Mouse (Mus musculus): ENCODE measurements around the gene Trpd52l3.
A peak's percentile ranks its signal among the peaks of the same experiment; 100 is the strongest.

Gene Trpd52l3

GRCm38 (mm10) chr19:30029894-30030635, 26.5 kb downstream of the Trpd52l3 start, which contains the start of gene Uhrf2:
Gene Uhrf2, plus strand, starts transcription at chr19:30030513.
- peak; percentile 94 for DNase-seq (ENCODE audit: low spot score)

- DNase-seq (ENCODE audit: low spot score): no peak
These were observed 27.3 kb downstream of the Trpd52l3 start for GRCm38 (mm10) chr19:30030636-30031467.

- no peak for DNase-seq (ENCODE audit: low spot score)
These were observed 27.9 kb downstream of the Trpd52l3 start for GRCm38 (mm10) chr19:30031468-30031931.

- no peak for DNase-seq (ENCODE audit: low spot score)
These were observed 28.6 kb downstream of the Trpd52l3 start for GRCm38 (mm10) chr19:30032206-30032605.

- no peak for DNase-seq (ENCODE audit: low spot score)
These were observed 31.8 kb downstream of the Trpd52l3 start for GRCm38 (mm10) chr19:30035361-30035760.

- no peak for DNase-seq (ENCODE audit: low spot score)
These were observed 40.1 kb downstream of the Trpd52l3 start for GRCm38 (mm10) chr19:30043691-30044090.

GRCm38 (mm10) chr19:30044630-30045029, 41.0 kb downstream of the Trpd52l3 start:
- no peak for DNase-seq (ENCODE audit: low spot score)

GRCm38 (mm10) chr19:30045857-30046256, 42.3 kb downstream of the Trpd52l3 start:
- DNase-seq (ENCODE audit: low spot score): no peak

GRCm38 (mm10) chr19:30050584-30050983, 47.0 kb downstream of the Trpd52l3 start:
- DNase-seq (ENCODE audit: low spot score): no peak

- no peak for DNase-seq (ENCODE audit: low spot score)
These were observed 47.9 kb downstream of the Trpd52l3 start for GRCm38 (mm10) chr19:30051479-30051878.

GRCm38 (mm10) chr19:30054218-30054617, 50.6 kb downstream of the Trpd52l3 start:
- no peak for DNase-seq (ENCODE audit: low spot score)

Measured in ovary, adult 18-20 months (tissue).